Mouse (Mus musculus) heart, embryonic 11.5 days (tissue): ENCODE data around the gene Gm47995. TPM values are rescaled to one million over a fixed set of nuclear protein-coding genes. Genes with fewer than 3 reads are reported as not detected.

Experiments
- ATAC-seq: fragments of 200-750 bp; cut with Nextera tagmentation; replicated peaks from 2 replicates; pipeline ENCODE4 v1.8.0; 2017; ENCODE audit warnings: moderate library complexity; ENCODE audit not compliant: insufficient number of reproducible peaks, low FRiP score, low TSS enrichment
- H3K27ac ChIP-seq: fragments of 300-500 bp; sonication (generic); 2 replicates; pipeline ENCODE4 v1.5.1; 2014; ENCODE audit warnings: mild to moderate bottlenecking, low read depth, low read length
- H3K27me3 ChIP-seq: fragments of 300-500 bp; sonication (generic); 2 replicates; pipeline ENCODE4 v1.6.1; 2014; ENCODE audit warnings: mild to moderate bottlenecking, low read length, mixed read lengths; ENCODE audit not compliant: control insufficient read depth, insufficient read depth
- H3K36me3 ChIP-seq: fragments of 300-500 bp; sonication (generic); 2 replicates; pipeline ENCODE4 v1.6.1; 2014; ENCODE audit warnings: mild to moderate bottlenecking, low read length, moderate library complexity, mixed read lengths; ENCODE audit not compliant: control insufficient read depth, insufficient read depth
- H3K4me1 ChIP-seq: fragments of 300-500 bp; sonication (generic); 2 replicates; pipeline ENCODE4 v1.6.1; 2014; ENCODE audit warnings: low read length; ENCODE audit not compliant: control insufficient read depth, insufficient read depth
- H3K4me2 ChIP-seq: fragments of 300-500 bp; sonication (generic); 2 replicates; pipeline ENCODE4 v1.6.1; 2014; ENCODE audit warnings: mild to moderate bottlenecking, moderate library complexity
- H3K4me3 ChIP-seq: fragments of 300-500 bp; sonication (generic); 2 replicates; pipeline ENCODE4 v1.5.1; 2014; ENCODE audit warnings: low read depth, low read length
- H3K9ac ChIP-seq: fragments of 300-500 bp; sonication (generic); 2 replicates; pipeline ENCODE4 v1.6.1; 2014; ENCODE audit warnings: mild to moderate bottlenecking, low read depth, low read length, moderate library complexity
- H3K9me3 ChIP-seq: fragments of 300-500 bp; sonication (generic); replicated peaks from 2 replicates; pipeline ENCODE4 v1.6.1; 2016; ENCODE audit warnings: low read length; ENCODE audit not compliant: control insufficient read depth
- WGBS: fragments of 180-500 bp; shearing (Covaris S2); extraction: QIAGEN DNeasy Blood & Tissue Kit; methylation state at CpG from one replicate; pipeline ENCODE4 v1.1.7; 2014; ENCODE audit not compliant: insufficient replicate concordance; 5-methylcytosine and 5-hydroxymethylcytosine counted together
- polyA plus RNA-seq: library from polyadenylated mRNA; unstranded; fragments of >200 nt; fragmentation: Nextera tagmentation; extraction: Ambion mirVana; gene quantifications from 2 replicates; pipeline ENCODE4 v1.2.1, GENCODE M21; 2014

Gene Gm47995
- polyA plus RNA-seq, 1 experiment from 2014 or later = 1.4 TPM

- H3K9me3 ChIP-seq = no peaks in the 10 kb centered on the region
- no peak overlapping the region for H3K4me3 ChIP-seq
- H3K27me3 ChIP-seq = no peaks in the 10 kb centered on the region
- H3K36me3 ChIP-seq = no peaks in the 10 kb centered on the region
- no peak overlapping the region for H3K9ac ChIP-seq
- H3K4me1 ChIP-seq = no peaks in the 10 kb centered on the region
- no peak for ATAC-seq
- H3K27ac ChIP-seq = no peak overlapping the region
- H3K4me2 ChIP-seq = no peak overlapping the region
- 85% methylated on average over 1 of the region's 1 CpGs for WGBS
Measured at GRCm38 (mm10) chr1:151215985-151216384, 17.7 kb downstream of the Gm47995 start.

- H3K27ac ChIP-seq = no peak overlapping the region
- no peaks in the 10 kb centered on the region for H3K4me1 ChIP-seq
- H3K27me3 ChIP-seq = no peaks in the 10 kb centered on the region
- WGBS = 78% methylated on average over 3 of the region's 3 CpGs
- no peaks in the 10 kb centered on the region for H3K9me3 ChIP-seq
- no peak overlapping the region for H3K4me3 ChIP-seq
- no peaks in the 10 kb centered on the region for H3K36me3 ChIP-seq
- no peak overlapping the region for H3K4me2 ChIP-seq
- no peak overlapping the region for H3K9ac ChIP-seq
- no peak for ATAC-seq
Measured at GRCm38 (mm10) chr1:151216417-151216816, 18.2 kb downstream of the Gm47995 start.

- H3K9ac ChIP-seq = no peak overlapping the region
- H3K27ac ChIP-seq = no peak overlapping the region
- no peak overlapping the region for H3K4me2 ChIP-seq
- ATAC-seq = no peak
- no peaks in the 10 kb centered on the region for H3K36me3 ChIP-seq
- H3K4me3 ChIP-seq = no peak overlapping the region
- H3K27me3 ChIP-seq = no peaks in the 10 kb centered on the region
- peaks cover 5% of the 10 kb centered on the region; the same call in 1 of the 2 replicates for H3K4me1 ChIP-seq
- WGBS = 86% methylated on average over 5 of the region's 5 CpGs
- no peaks in the 10 kb centered on the region for H3K9me3 ChIP-seq
Measured at GRCm38 (mm10) chr1:151219045-151219444, 20.8 kb downstream of the Gm47995 start.

- no peak for ATAC-seq
- Histone ChIP-seq H3K4me2 (no peak overlapping the region), H3K4me1 (peaks cover 5% of the 10 kb centered on the region; the same call in 1 of the 2 replicates), H3K4me3 (no peak overlapping the region), H3K27me3 (no peaks in the 10 kb centered on the region), H3K36me3 (no peaks in the 10 kb centered on the region), H3K9me3 (no peaks in the 10 kb centered on the region), H3K27ac (no peak overlapping the region), H3K9ac (no peak overlapping the region)
- WGBS = 74% methylated on average over 7 of the region's 7 CpGs
Measured at GRCm38 (mm10) chr1:151220098-151220497, 21.9 kb downstream of the Gm47995 start.

- Histone ChIP-seq H3K4me3 (no peak overlapping the region), H3K27me3 (no peaks in the 10 kb centered on the region), H3K4me1 (peaks cover 5% of the 10 kb centered on the region; the same call in 1 of the 2 replicates), H3K27ac (no peak overlapping the region), H3K36me3 (no peaks in the 10 kb centered on the region), H3K9ac (no peak overlapping the region), H3K4me2 (no peak overlapping the region), H3K9me3 (no peaks in the 10 kb centered on the region)
- no peak for ATAC-seq
- 84% methylated on average over 10 of the region's 10 CpGs for WGBS
Measured at GRCm38 (mm10) chr1:151222561-151223267, 24.5 kb downstream of the Gm47995 start.

- Histone ChIP-seq H3K4me3 (no peak overlapping the region), H3K27me3 (no peaks in the 10 kb centered on the region), H3K27ac (no peak overlapping the region), H3K4me1 (peaks cover 5% of the 10 kb centered on the region; the same call in 1 of the 2 replicates), H3K4me2 (no peak overlapping the region), H3K36me3 (no peaks in the 10 kb centered on the region), H3K9ac (no peak overlapping the region), H3K9me3 (no peaks in the 10 kb centered on the region)
- WGBS = 29% methylated on average over 1 of the region's 1 CpGs
- ATAC-seq = no peak
Measured at GRCm38 (mm10) chr1:151223377-151223776, 25.1 kb downstream of the Gm47995 start.

- no peak overlapping the region for H3K4me2 ChIP-seq
- H3K9ac ChIP-seq = no peak overlapping the region
- no peaks in the 10 kb centered on the region for H3K27me3 ChIP-seq
- no peaks in the 10 kb centered on the region for H3K9me3 ChIP-seq
- H3K36me3 ChIP-seq = no peaks in the 10 kb centered on the region
- no peak overlapping the region for H3K4me3 ChIP-seq
- 82% methylated on average over 1 of the region's 1 CpGs for WGBS
- H3K4me1 ChIP-seq = peaks cover 5% of the 10 kb centered on the region; the same call in 1 of the 2 replicates
- ATAC-seq = no peak
- H3K27ac ChIP-seq = no peak overlapping the region
Measured at GRCm38 (mm10) chr1:151224536-151224935, 26.3 kb downstream of the Gm47995 start.

GRCm38 (mm10) chr1:151227506-151227905 is 29.3 kb downstream of the Gm47995 start:
- no peak overlapping the region for H3K4me3 ChIP-seq
- no peaks in the 10 kb centered on the region for H3K27me3 ChIP-seq
- no peak overlapping the region for H3K27ac ChIP-seq
- H3K9me3 ChIP-seq = no peaks in the 10 kb centered on the region
- no peak overlapping the region for H3K9ac ChIP-seq
- H3K4me1 ChIP-seq = peaks cover 5% of the 10 kb centered on the region; the same call in 1 of the 2 replicates
- H3K4me2 ChIP-seq = no peak overlapping the region
- H3K36me3 ChIP-seq = no peaks in the 10 kb centered on the region
- no peak for ATAC-seq
- WGBS = 77% methylated on average over 8 of the region's 8 CpGs
